Mouse (Mus musculus) R1 (cell line): Measurements from ENCODE around the gene Olfr845.

ENCODE experiments used
- DNase-seq: peaks from one replicate; pipeline ENCODE4 v3.0.0-alpha.2; 2018; ENCODE audit warnings: low read depth, low spot score

Olfr845 gene

DNA sequence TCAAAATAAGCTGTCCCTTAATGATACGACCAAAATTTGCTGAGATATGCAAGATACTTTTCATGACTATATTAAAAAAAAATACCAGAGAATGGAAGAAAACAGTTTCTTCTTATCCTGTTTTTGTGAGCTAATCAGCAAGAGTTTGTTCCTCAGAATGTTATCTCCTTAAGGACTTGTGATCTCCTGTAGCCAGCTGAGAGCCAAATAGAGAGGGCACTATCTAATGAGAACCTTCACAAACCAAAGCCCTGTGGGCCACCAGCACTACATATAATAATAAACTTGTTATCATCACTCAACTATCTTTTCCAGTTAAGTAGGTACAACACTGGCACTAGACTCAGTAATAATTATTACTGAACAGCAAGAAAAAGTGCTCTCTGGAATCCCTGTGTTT lies at the start of gene Olfr845:
Gene Olfr845, plus strand, starts transcription at position 301 of the 400 bp plus-strand sequence.
- no peak for DNase-seq

DNA sequence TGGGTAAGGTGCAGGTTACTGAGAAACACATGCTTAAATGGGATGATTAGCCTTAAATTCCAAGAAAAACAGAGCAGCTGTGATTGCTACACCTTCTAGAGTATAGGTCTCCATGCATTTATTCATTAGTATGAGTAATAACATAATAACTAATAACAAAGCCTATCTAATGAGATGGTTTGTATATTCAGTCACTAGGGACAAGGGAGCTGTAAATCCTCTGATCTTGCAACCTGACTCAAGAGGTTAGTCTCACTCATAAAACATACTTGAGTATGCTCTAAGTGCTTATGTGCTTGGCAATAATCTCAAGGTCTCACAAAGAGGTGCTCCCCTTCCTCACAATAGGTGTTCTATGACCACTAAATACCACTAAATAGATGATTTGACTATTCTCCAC lies 20.2 kb upstream of the Olfr845 start, which contains the start of gene Olfr844:
Gene Olfr844, plus strand, starts transcription at position 301 of the 400 bp plus-strand sequence.
- DNase-seq = no peak

DNA sequence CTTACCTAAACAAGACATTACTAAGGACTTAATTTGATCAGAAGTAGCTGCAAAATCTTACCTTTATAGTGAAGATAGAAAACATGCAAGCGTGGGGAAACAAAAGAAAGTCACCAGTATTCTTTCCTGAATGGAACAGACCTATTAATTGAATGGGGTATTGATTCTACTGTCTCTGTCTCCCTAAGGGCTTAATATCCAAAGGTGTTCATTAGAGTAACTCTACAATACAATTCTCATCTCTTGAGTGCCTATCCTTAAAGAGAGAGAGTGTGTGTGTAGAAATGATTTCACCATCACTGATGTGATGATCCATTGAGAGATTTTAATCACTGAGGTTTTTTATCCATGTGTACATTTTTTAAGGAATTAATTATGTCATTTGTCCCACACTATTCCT lies 27.6 kb downstream of the Olfr845 start, which contains the start of gene Olfr846:
Gene Olfr846, minus strand, starts transcription at position 101 of the 400 bp plus-strand sequence.
- no peak for DNase-seq

DNA sequence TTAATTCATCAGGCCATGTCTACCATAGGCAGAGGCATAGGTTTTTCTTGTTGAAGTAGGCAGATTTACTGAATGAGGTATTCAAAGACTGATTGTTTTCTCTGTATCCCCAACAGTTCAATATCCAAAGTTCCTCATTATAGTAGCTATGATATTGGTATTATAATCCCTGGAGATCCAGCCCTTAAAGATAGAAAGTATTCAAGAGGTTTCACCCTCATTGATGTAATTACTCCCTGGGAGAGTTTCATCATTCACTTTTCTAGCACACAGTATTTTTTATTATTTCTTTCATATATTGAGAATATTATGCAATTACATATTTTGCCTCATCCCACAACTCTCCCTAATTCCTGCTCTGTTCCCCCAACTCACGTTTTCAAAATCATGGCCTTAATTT lies 42.3 kb downstream of the Olfr845 start, which contains the start of gene Olfr847:
Gene Olfr847, minus strand, starts transcription at position 101 of the 400 bp plus-strand sequence.
- DNase-seq = no peak
